ENCODE assay signal across 8 mouse cellular contexts in genomic region chr2:157075685-157076084, GRCm38 (mm10). TPM values are rescaled to one million over a fixed set of nuclear protein-coding genes. Genes with fewer than 3 reads are reported as not detected.
A peak's percentile ranks its signal among the peaks of the same experiment; 100 is the strongest.
DNase-seq lines count a peak whose midpoint lies in the region; ATAC-seq and TF ChIP-seq lines count a peak whose summit lies in the region.
"Had no signal": no experiment of that assay in that cellular context is flagged by ENCODE, and none has a peak within 500 bp of the region (broad histone marks: within the 10 kb centered on the region; RNA-seq: fewer than 3 reads in every experiment).

No protein-coding gene starts in this region.

- H3K36me3 ChIP-seq in heart, embryonic 10.5 days, result peaks cover 24% of the 10 kb centered on the region
- peaks cover 17% of the 10 kb centered on the region for H3K36me3 ChIP-seq in kidney, embryonic 15.5 days
- H3K36me3 ChIP-seq in midbrain, postnatal 0 days (ENCODE audit: insufficient read depth, low read length), result peaks cover 6% of the 10 kb centered on the region; the same call in 1 of the 2 replicates
- H3K36me3 ChIP-seq: liver, embryonic 13.5 days had no signal

- peaks cover 5% of the 10 kb centered on the region; the same call in 1 of the 2 replicates for H3K27me3 ChIP-seq in heart, embryonic 10.5 days (ENCODE audit: insufficient read depth, poor library complexity, severe bottlenecking)
- H3K27me3 ChIP-seq in kidney, embryonic 15.5 days, result no peaks in the 10 kb centered on the region
- no peaks in the 10 kb centered on the region for H3K27me3 ChIP-seq in midbrain, postnatal 0 days (ENCODE audit: insufficient read depth, low read length)

- 0 out of 2 replicates have a peak overlapping the region, but pooled peaks have one; percentile 3 for H3K27ac ChIP-seq in heart, embryonic 10.5 days
- H3K27ac ChIP-seq in kidney, embryonic 15.5 days, result peak overlapping the region; percentile 51; the same call in 1 of the 2 replicates
- no peak overlapping the region for H3K27ac ChIP-seq in midbrain, postnatal 0 days (ENCODE audit: low read depth, low read length)
- H3K27ac ChIP-seq: liver, embryonic 13.5 days had no signal

- no peak overlapping the region; the same call in 1 of the 2 replicates for H3K9ac ChIP-seq in kidney, embryonic 15.5 days
- no peak overlapping the region; the same call in 1 of the 2 replicates for H3K9ac ChIP-seq in midbrain, postnatal 0 days (replicated peaks; ENCODE audit: low read length, poor library complexity, severe bottlenecking)
- H3K9ac ChIP-seq: liver, embryonic 13.5 days had no signal

- TF ChIP-seq CTCF in midbrain, postnatal 0 days (IDR thresholded peaks at IDR 0.05), result 0 out of 2 replicates have a peak, but pooled peaks have one; percentile 11

- H3K4me1 ChIP-seq in heart, embryonic 10.5 days, result peaks cover 94% of the 10 kb centered on the region
- peaks cover 81% of the 10 kb centered on the region for H3K4me1 ChIP-seq in kidney, embryonic 15.5 days
- peaks cover 40% of the 10 kb centered on the region for H3K4me1 ChIP-seq in midbrain, postnatal 0 days (ENCODE audit: insufficient read depth, low read length)

- peak overlapping the region; percentile 1; the same call in 1 of the 2 replicates for H3K4me3 ChIP-seq in heart, embryonic 10.5 days
- H3K4me3 ChIP-seq in kidney, embryonic 15.5 days (replicated peaks), result peak overlapping the region; percentile 8
- H3K4me3 ChIP-seq in midbrain, postnatal 0 days (ENCODE audit: low read depth, low read length), result peak overlapping the region; percentile 92
- H3K4me3 ChIP-seq: liver, embryonic 13.5 days had no signal

- H3K9me3 ChIP-seq in heart, embryonic 10.5 days, result no peaks in the 10 kb centered on the region
- no peaks in the 10 kb centered on the region for H3K9me3 ChIP-seq in kidney, embryonic 15.5 days (replicated peaks)
- no peaks in the 10 kb centered on the region for H3K9me3 ChIP-seq in midbrain, postnatal 0 days (ENCODE audit: low read length)
- H3K9me3 ChIP-seq: liver, embryonic 13.5 days had no signal

- no peak for ATAC-seq in kidney, embryonic 15.5 days (replicated peaks; ENCODE audit: low FRiP score)
- no peak for ATAC-seq in midbrain, postnatal 0 days (ENCODE audit: low FRiP score)
- no peak for ATAC-seq in megakaryocyte progenitor cell, adult 5-6 weeks (replicated peaks; ENCODE audit: poor library complexity)

- WGBS in heart, embryonic 10.5 days, result 54% methylated on average over 3 of the region's 3 CpGs
- 29% methylated on average over 3 of the region's 3 CpGs for WGBS in kidney, embryonic 15.5 days
- 32% methylated on average over 3 of the region's 3 CpGs for WGBS in midbrain, postnatal 0 days

- intact Hi-C loops in left cerebral cortex, postnatal 14 days (cut with DNase I), result loop anchor here (5.0 kb wide), 2 partner anchors 33 to 198 kb away; no protein-coding TSS in a partner anchor

- DNase-seq in NIH3T3 (ENCODE audit: low read depth), result peak; percentile 46
- DNase-seq in cerebellum, adult 11-12 months, result peak; percentile 88
- DNase-seq in heart, embryonic 10.5 days (ENCODE audit: low spot score), result no peak
- peak; percentile 24 for DNase-seq in midbrain, postnatal 0 days (ENCODE audit: low spot score)
- DNase-seq in left cerebral cortex, postnatal 14 days (ENCODE audit: low spot score in 2 of 2), result no peak
- DNase-seq: liver, embryonic 13.5 days had no signal

- H3K4me2 ChIP-seq in kidney, embryonic 15.5 days, result peak overlapping the region; percentile 93
- H3K4me2 ChIP-seq in midbrain, postnatal 0 days (ENCODE audit: low read depth, low read length, poor library complexity, severe bottlenecking), result peak overlapping the region; percentile 99
- H3K4me2 ChIP-seq: liver, embryonic 13.5 days had no signal

RNA-seq across cellular contexts. Expression of gene Soga1, which starts 3.4 kb away (rescaled TPM):
- 2.2 and 3.9 TPM in 2 replicates for polyA plus RNA-seq in heart, embryonic 10.5 days (2016; fragmentation: Nextera tagmentation; extraction: Ambion mirVana)
- 3.5 and 4.2 TPM in 2 replicates for polyA plus RNA-seq in kidney, embryonic 15.5 days (2015; fragmentation: Nextera tagmentation; extraction: Ambion mirVana)
- 122 and 132 TPM in 2 replicates for total RNA-seq in midbrain, postnatal 0 days (2014; rRNA removed)
- polyA plus RNA-seq in midbrain, postnatal 0 days (2015; fragmentation: Nextera tagmentation; extraction: Ambion mirVana), result 2.8 and 3.9 TPM in 2 replicates
- total RNA-seq in megakaryocyte progenitor cell, adult 5-6 weeks (2015), result 1.9 and 2.9 TPM in 2 replicates
- total RNA-seq in megakaryocyte progenitor cell, adult 5-6 weeks (2017), result 2.3 and 2.4 TPM in 2 replicates
- 10 to 100 TPM; 38.8 to 41.1 TPM for total RNA-seq in left cerebral cortex, postnatal 14 days (2021)

RNA-seq across cellular contexts. Expression of gene Tldc2, which starts 11.2 kb away (rescaled TPM):
- polyA plus RNA-seq in heart, embryonic 10.5 days (2016; fragmentation: Nextera tagmentation; extraction: Ambion mirVana), result not detected in 2 replicates
- polyA plus RNA-seq in kidney, embryonic 15.5 days (2015; fragmentation: Nextera tagmentation; extraction: Ambion mirVana), result 0.27 TPM in 1 of 2 replicates, not detected in the other
- total RNA-seq in midbrain, postnatal 0 days (2014; rRNA removed), result not detected in 2 replicates
- polyA plus RNA-seq in midbrain, postnatal 0 days (2015; fragmentation: Nextera tagmentation; extraction: Ambion mirVana), result not detected in 2 replicates
- total RNA-seq in megakaryocyte progenitor cell, adult 5-6 weeks (2015), result not detected in 2 replicates
- total RNA-seq in megakaryocyte progenitor cell, adult 5-6 weeks (2017), result not detected in 2 replicates
- total RNA-seq in left cerebral cortex, postnatal 14 days (2021), result not detected
- polyA plus RNA-seq: liver, embryonic 13.5 days had no signal

RNA-seq across cellular contexts. Expression of gene Samhd1, which starts 59.4 kb away (rescaled TPM):
- polyA plus RNA-seq in heart, embryonic 10.5 days (2016; fragmentation: Nextera tagmentation; extraction: Ambion mirVana), result 20.3 and 26.6 TPM in 2 replicates
- 25.3 and 27.2 TPM in 2 replicates for polyA plus RNA-seq in kidney, embryonic 15.5 days (2015; fragmentation: Nextera tagmentation; extraction: Ambion mirVana)
- total RNA-seq in midbrain, postnatal 0 days (2014; rRNA removed), result 13.0 and 14.1 TPM in 2 replicates
- polyA plus RNA-seq in midbrain, postnatal 0 days (2015; fragmentation: Nextera tagmentation; extraction: Ambion mirVana), result 8.7 and 9.9 TPM in 2 replicates
- 90.6 and 93.0 TPM in 2 replicates for total RNA-seq in megakaryocyte progenitor cell, adult 5-6 weeks (2015)
- total RNA-seq in megakaryocyte progenitor cell, adult 5-6 weeks (2017), result 60.4 and 62.9 TPM in 2 replicates
- total RNA-seq in left cerebral cortex, postnatal 14 days (2021), result 10 to 100 TPM; 12.0 to 14.1 TPM

Comparison
In these comparisons a context has a peak if more than half of its experiments do, and no peak if none do; other contexts are left out.
1. DNase-seq: peak in NIH3T3 (single experiment), cerebellum, adult 11-12 months (single experiment) and midbrain, postnatal 0 days (single experiment); none in heart, embryonic 10.5 days (single experiment) and left cerebral cortex, postnatal 14 days (0 of 2).
2. H3K4me3 ChIP-seq: peak in every context shown above with its lines; median percentile 92 in midbrain, postnatal 0 days; 8 in kidney, embryonic 15.5 days; 1 in heart, embryonic 10.5 days.
3. RNA of gene Soga1, which starts 3.4 kb away (total RNA-seq): 122 to 132 TPM in midbrain, postnatal 0 days and 38.8 to 41.1 TPM in left cerebral cortex, postnatal 14 days; 1.9 to 2.9 TPM in megakaryocyte progenitor cell, adult 5-6 weeks; every median in the first group is over 10 times any median in the second.